Mouse (Mus musculus): ENCODE measurements around the gene Abcf3. TPM values are rescaled to one million over a fixed set of nuclear protein-coding genes. Genes with fewer than 3 reads are reported as not detected.

Gene Abcf3
- 100 to 1,000 TPM; 102 to 109 TPM for total RNA-seq (2021)
- long read RNA-seq, experiment 1, transcript Abcf3-201 (21 exons, 3,090 nt), result major isoform, 98 of 125 reads
- long read RNA-seq, experiment 1, partial matches to known transcripts, result 6 of 125 reads
- long read RNA-seq, experiment 1, other reads (novel, unspliced or antisense), result 21 of 125 reads
- long read RNA-seq, experiment 2, transcript Abcf3-201 (21 exons, 3,090 nt), result major isoform, 46 of 72 reads
- long read RNA-seq, experiment 2, partial matches to known transcripts, result 10 of 72 reads
- long read RNA-seq, experiment 2, other reads (novel, unspliced or antisense), result 16 of 72 reads

- no peak for TF ChIP-seq CTCF (IDR thresholded peaks at IDR 0.05)
- DNase-seq (ENCODE audit: extremely low spot score in 1 of 2, low spot score in 2 of 2), result peak; percentile 96 to 98
- Histone ChIP-seq H3K27ac (peak within 1 kb of the TSS; percentile 85), H3K4me3 (peak within 1 kb of the TSS; percentile 81)
- intact Hi-C loops (cut with DNase I), result loop anchor here (1.0 to 5.0 kb wide), 3 partner anchors 32 to 64 kb away; partner anchors contain the start of genes Alg3, Dvl3, Eef1akmt4 and Eif2b5
These were observed at the start of gene Abcf3 for GRCm38 (mm10) chr16:20548096-20548948. Gene Abcf3 (plus strand): TSS chr16:20548577.

- H3K27ac ChIP-seq, result peak within 1 kb of the TSS; percentile 86
- H3K4me3 ChIP-seq, result peak within 1 kb of the TSS; percentile 87
- intact Hi-C loops (cut with DNase I), result loop anchor here (1.0 to 10.0 kb wide), 3 partner anchors 49 to 696 kb away; partner anchors contain the start of genes Abcf3 and Camk2n2
- peak; percentile 94 to 96 for DNase-seq (ENCODE audit: extremely low spot score in 1 of 2, low spot score in 2 of 2)
- no peak for TF ChIP-seq CTCF (IDR thresholded peaks at IDR 0.05)
These were observed 49.5 kb upstream of the Abcf3 start, which contains the start of gene Eif2b5 for GRCm38 (mm10) chr16:20498677-20499475. Gene Eif2b5 (plus strand): TSS chr16:20498817.

GRCm38 (mm10) chr16:20506000-20506399 is 42.4 kb upstream of the Abcf3 start:
- peak overlapping the region; percentile 64 for H3K27ac ChIP-seq
- no peak overlapping the region for H3K4me3 ChIP-seq
- DNase-seq (ENCODE audit: extremely low spot score in 1 of 2, low spot score in 2 of 2), result no peak
- TF ChIP-seq CTCF (IDR thresholded peaks at IDR 0.05), result no peak
- intact Hi-C loops (cut with DNase I), result no loop called here

- Histone ChIP-seq H3K4me3 (no peak overlapping the region), H3K27ac (no peak overlapping the region)
- TF ChIP-seq CTCF (IDR thresholded peaks at IDR 0.05), result peak; percentile 41
- no peak for DNase-seq (ENCODE audit: extremely low spot score in 1 of 2, low spot score in 2 of 2)
- intact Hi-C loops (cut with DNase I), result no loop called here
These were observed 39.0 kb upstream of the Abcf3 start for GRCm38 (mm10) chr16:20509349-20509748.

- intact Hi-C loops (cut with DNase I), result no loop called here
- Histone ChIP-seq H3K27ac (no peak overlapping the region), H3K4me3 (no peak overlapping the region)
- DNase-seq (ENCODE audit: extremely low spot score in 1 of 2, low spot score in 2 of 2), result no peak
- no peak for TF ChIP-seq CTCF (IDR thresholded peaks at IDR 0.05)
These were observed 37.0 kb upstream of the Abcf3 start for GRCm38 (mm10) chr16:20511277-20511847.

GRCm38 (mm10) chr16:20516032-20516431 is 32.3 kb upstream of the Abcf3 start:
- Histone ChIP-seq H3K4me3 (peak overlapping the region; percentile 98; the same call in 1 of the 2 replicates), H3K27ac (no peak overlapping the region; the same call in 1 of the 2 replicates)
- no peak for DNase-seq (ENCODE audit: extremely low spot score in 1 of 2, low spot score in 2 of 2)
- intact Hi-C loops (cut with DNase I), result loop anchor here (2.0 kb wide), 2 partner anchors 19 to 33 kb away; partner anchors contain the start of genes Abcf3 and Ap2m1
- TF ChIP-seq CTCF (IDR thresholded peaks at IDR 0.05), result no peak

GRCm38 (mm10) chr16:20516726-20517201 is 31.6 kb upstream of the Abcf3 start, which contains the start of gene Dvl3:
Gene Dvl3 (plus strand): TSS chr16:20516982.
- Histone ChIP-seq H3K4me3 (peak within 1 kb of the TSS; percentile 98), H3K27ac (peak within 1 kb of the TSS; percentile 93)
- peak; percentile 84 to 89 for DNase-seq (ENCODE audit: extremely low spot score in 1 of 2, low spot score in 2 of 2)
- peak; percentile 44 for TF ChIP-seq CTCF (IDR thresholded peaks at IDR 0.05)
- intact Hi-C loops (cut with DNase I), result loop anchor here (2.0 kb wide), 2 partner anchors 18 to 32 kb away; partner anchors contain the start of genes Abcf3 and Ap2m1

GRCm38 (mm10) chr16:20517216-20517615 is 31.2 kb upstream of the Abcf3 start:
- intact Hi-C loops (cut with DNase I), result loop anchor here (2.0 kb wide), 2 partner anchors 18 to 32 kb away; partner anchors contain the start of genes Abcf3 and Ap2m1
- Histone ChIP-seq H3K27ac (peak overlapping the region; percentile 93), H3K4me3 (peak overlapping the region; percentile 98)
- no peak for DNase-seq (ENCODE audit: extremely low spot score in 1 of 2, low spot score in 2 of 2)
- TF ChIP-seq CTCF (IDR thresholded peaks at IDR 0.05), result no peak

GRCm38 (mm10) chr16:20517701-20518374 is 30.5 kb upstream of the Abcf3 start:
- intact Hi-C loops (cut with DNase I), result loop anchor here (2.0 kb wide), 2 partner anchors 17 to 31 kb away; partner anchors contain the start of genes Abcf3 and Ap2m1
- Histone ChIP-seq H3K4me3 (peak overlapping the region; percentile 98), H3K27ac (peak overlapping the region; percentile 93)
- TF ChIP-seq CTCF (IDR thresholded peaks at IDR 0.05), result no peak
- DNase-seq (ENCODE audit: extremely low spot score in 1 of 2, low spot score in 2 of 2), result no peak

- DNase-seq (ENCODE audit: extremely low spot score in 1 of 2, low spot score in 2 of 2), result no peak
- no peak overlapping the region for H3K27ac ChIP-seq
- intact Hi-C loops (cut with DNase I), result no loop called here
- H3K4me3 ChIP-seq, result no peak overlapping the region
- no peak for TF ChIP-seq CTCF (IDR thresholded peaks at IDR 0.05)
These were observed 24.5 kb upstream of the Abcf3 start for GRCm38 (mm10) chr16:20523886-20524285.
